Mouse (Mus musculus) stomach, embryonic 14.5 days (tissue): ENCODE results near the gene Gbf1. TPM values are rescaled to one million over a fixed set of nuclear protein-coding genes. Genes with fewer than 3 reads are reported as not detected.

ENCODE experiments used
- ATAC-seq: fragments of 200-750 bp; cut with Nextera tagmentation; 2 replicates; pipeline ENCODE4 v1.8.0; 2017; ENCODE audit warnings: low read depth, moderate TSS enrichment; ENCODE audit not compliant: insufficient number of reproducible peaks, insufficient read depth, low FRiP score
- H3K27ac ChIP-seq: fragments of 300-500 bp; sonication (generic); 2 replicates; pipeline ENCODE4 v1.5.1; 2014; ENCODE audit warnings: mild to moderate bottlenecking, low read length, moderate library complexity, mixed read lengths
- H3K27me3 ChIP-seq: fragments of 300-500 bp; sonication (generic); 2 replicates; pipeline ENCODE4 v1.6.1; 2014; ENCODE audit warnings: low read length, control low read depth, mixed read lengths; ENCODE audit not compliant: control insufficient read depth, insufficient read depth
- H3K36me3 ChIP-seq: fragments of 300-500 bp; sonication (generic); 2 replicates; pipeline ENCODE4 v1.6.1; 2014; ENCODE audit warnings: mild to moderate bottlenecking, control low read depth, low read length, moderate library complexity, mixed read lengths; ENCODE audit not compliant: control insufficient read depth, insufficient read depth
- H3K4me1 ChIP-seq: fragments of 300-500 bp; sonication (generic); 2 replicates; pipeline ENCODE4 v1.6.1; 2014; ENCODE audit warnings: low read length, control low read depth, mixed read lengths; ENCODE audit not compliant: control insufficient read depth, insufficient read depth
- H3K4me2 ChIP-seq: fragments of 300-500 bp; sonication (generic); replicated peaks from 2 replicates; pipeline ENCODE4 v1.6.1; 2014; ENCODE audit warnings: low read depth, low read length, control low read depth
- H3K4me3 ChIP-seq: fragments of 300-500 bp; sonication (generic); 2 replicates; pipeline ENCODE4 v1.5.1; 2014; ENCODE audit warnings: low read depth, low read length, control low read depth
- H3K9ac ChIP-seq: fragments of 300-500 bp; sonication (generic); replicated peaks from 2 replicates; pipeline ENCODE4 v1.6.1; 2014; ENCODE audit warnings: low read depth, mild to moderate bottlenecking, control low read depth, low read length, moderate library complexity, mixed read lengths
- H3K9me3 ChIP-seq: fragments of 300-500 bp; sonication (generic); 2 replicates; pipeline ENCODE4 v1.6.1; 2016; ENCODE audit warnings: low read depth, low read length, control low read depth; ENCODE audit not compliant: control insufficient read depth
- WGBS: fragments of 180-500 bp; shearing (Covaris S2); extraction: QIAGEN DNeasy Blood & Tissue Kit; methylation state at CpG from one replicate; pipeline ENCODE4 v1.1.7; 2014; 5-methylcytosine and 5-hydroxymethylcytosine counted together
- polyA plus RNA-seq: library from polyadenylated mRNA; unstranded; fragments of >200 nt; fragmentation: Nextera tagmentation; extraction: Ambion mirVana; gene quantifications from 2 replicates; pipeline ENCODE4 v1.2.1, GENCODE M21; 2014

The Gbf1 gene
- polyA plus RNA-seq, 1 experiment from 2014 or later, result 63.7 TPM

DNA sequence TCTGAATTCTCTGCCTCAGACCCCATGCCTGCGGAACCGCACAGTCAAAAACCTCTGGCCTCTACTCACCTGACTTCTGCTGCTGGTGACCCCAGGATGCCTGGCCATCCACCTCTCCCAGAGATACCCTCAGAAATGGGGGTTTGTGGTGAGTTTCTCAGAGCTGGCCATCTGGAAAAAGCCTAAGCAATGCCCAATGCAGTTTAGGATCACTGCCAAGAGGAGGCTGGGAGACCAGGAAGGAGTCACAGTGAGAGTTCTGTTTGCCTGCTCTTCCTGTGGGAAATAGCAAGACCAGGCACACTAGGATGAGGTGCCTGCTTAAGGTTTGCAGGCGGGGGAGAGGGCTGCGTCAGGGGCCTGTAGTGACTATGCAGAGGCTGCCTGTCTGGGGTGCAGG lies 132.4 kb downstream of the Gbf1 start:
- Histone ChIP-seq H3K9ac (no peak overlapping the region), H3K27me3 (no peaks in the 10 kb centered on the region), H3K9me3 (no peaks in the 10 kb centered on the region), H3K4me2 (no peak overlapping the region), H3K4me3 (no peak overlapping the region), H3K4me1 (no peaks in the 10 kb centered on the region), H3K36me3 (peaks cover 56% of the 10 kb centered on the region), H3K27ac (no peak overlapping the region)
- 93% methylated on average over 4 of the region's 4 CpGs for WGBS
- ATAC-seq, result no peak

DNA sequence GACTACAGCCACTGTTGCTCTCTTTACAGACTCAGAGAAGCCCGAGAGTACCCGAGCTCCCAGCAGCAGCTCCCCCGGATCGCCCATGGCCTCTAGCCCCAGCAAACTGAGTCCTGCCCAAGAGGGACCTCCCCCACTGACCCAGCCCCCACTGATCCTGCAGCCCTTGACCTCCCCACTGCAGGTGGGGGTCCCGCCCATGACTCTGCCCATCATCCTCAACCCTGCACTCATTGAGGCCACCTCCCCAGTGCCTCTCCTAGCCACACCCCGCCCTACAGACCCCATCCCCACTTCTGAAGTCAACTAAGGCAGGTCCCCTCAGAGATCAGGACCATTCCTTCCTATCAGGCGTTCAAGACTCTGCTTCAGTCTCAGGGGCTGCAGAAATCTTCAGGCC lies 133.3 kb downstream of the Gbf1 start:
- Histone ChIP-seq H3K4me3 (no peak overlapping the region), H3K27ac (no peak overlapping the region), H3K4me2 (no peak overlapping the region), H3K36me3 (peaks cover 47% of the 10 kb centered on the region), H3K4me1 (no peaks in the 10 kb centered on the region), H3K9me3 (no peaks in the 10 kb centered on the region), H3K27me3 (no peaks in the 10 kb centered on the region), H3K9ac (no peak overlapping the region)
- no peak for ATAC-seq
- WGBS, result 83% methylated on average over 7 of the region's 7 CpGs

DNA sequence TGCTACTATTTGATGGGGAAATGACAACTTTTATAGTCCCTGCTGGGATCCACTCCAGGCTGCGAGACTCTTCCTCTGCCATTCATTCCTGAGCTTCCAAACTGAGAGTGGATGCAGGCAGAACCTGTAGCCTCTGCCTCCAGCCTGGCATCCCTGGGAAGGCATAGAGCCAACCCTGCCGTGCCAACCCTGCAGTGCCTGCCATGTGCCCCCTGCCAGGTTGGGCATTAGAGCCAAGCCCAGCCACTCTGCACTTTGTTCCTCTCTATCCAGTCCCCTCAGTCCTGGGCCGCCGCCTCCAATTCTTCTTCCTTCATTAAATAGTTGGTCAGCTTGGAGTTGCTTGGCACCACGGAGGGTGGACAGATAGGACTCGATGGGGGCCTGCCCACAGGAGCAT lies 133.7 kb downstream of the Gbf1 start:
- 87% methylated on average over 6 of the region's 6 CpGs for WGBS
- Histone ChIP-seq H3K9me3 (no peaks in the 10 kb centered on the region), H3K27ac (no peak overlapping the region), H3K27me3 (no peaks in the 10 kb centered on the region), H3K4me3 (no peak overlapping the region), H3K36me3 (peaks cover 46% of the 10 kb centered on the region), H3K4me2 (no peak overlapping the region), H3K4me1 (no peaks in the 10 kb centered on the region), H3K9ac (no peak overlapping the region)
- no peak for ATAC-seq

DNA sequence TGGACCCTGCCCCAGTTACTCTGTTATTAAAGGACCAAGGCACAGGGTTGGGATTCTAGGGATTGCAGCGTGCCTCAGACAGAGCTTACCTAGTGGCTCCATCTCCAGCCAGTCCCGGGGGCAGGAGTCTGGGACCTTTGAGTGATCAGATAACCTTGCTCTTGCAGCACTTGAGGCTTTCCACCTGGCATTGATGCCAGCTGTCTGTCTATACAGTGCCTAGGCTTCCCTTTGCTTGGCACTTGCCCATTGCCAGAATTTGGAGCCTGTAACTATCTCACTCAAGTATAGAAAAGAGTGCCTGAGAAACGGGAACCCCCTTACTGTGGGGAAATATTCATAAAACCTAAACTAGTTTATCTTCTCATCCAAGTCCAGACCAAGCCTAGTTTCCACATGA lies 134.6 kb downstream of the Gbf1 start:
- H3K27me3 ChIP-seq, result no peaks in the 10 kb centered on the region
- H3K4me2 ChIP-seq, result no peak overlapping the region
- peaks cover 38% of the 10 kb centered on the region for H3K36me3 ChIP-seq
- no peak overlapping the region for H3K9ac ChIP-seq
- no peak overlapping the region for H3K4me3 ChIP-seq
- WGBS, result 82% methylated on average over 3 of the region's 3 CpGs
- no peaks in the 10 kb centered on the region for H3K9me3 ChIP-seq
- no peaks in the 10 kb centered on the region for H3K4me1 ChIP-seq
- H3K27ac ChIP-seq, result no peak overlapping the region
- ATAC-seq, result no peak

DNA sequence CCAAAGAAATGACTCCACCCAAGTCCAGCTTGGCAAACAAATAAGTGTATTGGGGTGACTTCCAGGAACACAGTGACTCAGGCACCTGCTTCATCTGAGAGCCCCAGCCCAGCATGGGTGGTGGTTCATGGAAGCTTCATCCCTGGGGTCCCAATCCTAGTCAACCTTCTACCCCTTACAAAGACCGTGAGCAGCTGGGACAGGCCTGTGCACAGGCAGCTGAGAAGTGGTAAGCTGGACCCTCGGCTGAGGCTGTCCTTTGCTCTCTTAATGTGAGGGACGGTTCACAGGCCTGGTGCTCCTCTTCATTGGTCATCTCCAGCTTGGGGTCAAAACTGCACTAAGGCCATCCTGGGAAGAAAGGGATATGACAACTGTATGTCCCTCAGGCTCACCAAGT lies 135.3 kb downstream of the Gbf1 start:
- 86% methylated on average over 3 of the region's 3 CpGs for WGBS
- Histone ChIP-seq H3K9me3 (no peaks in the 10 kb centered on the region), H3K27ac (no peak overlapping the region), H3K9ac (no peak overlapping the region), H3K27me3 (no peaks in the 10 kb centered on the region), H3K36me3 (peaks cover 31% of the 10 kb centered on the region), H3K4me2 (no peak overlapping the region), H3K4me3 (no peak overlapping the region), H3K4me1 (no peaks in the 10 kb centered on the region)
- ATAC-seq, result no peak

DNA sequence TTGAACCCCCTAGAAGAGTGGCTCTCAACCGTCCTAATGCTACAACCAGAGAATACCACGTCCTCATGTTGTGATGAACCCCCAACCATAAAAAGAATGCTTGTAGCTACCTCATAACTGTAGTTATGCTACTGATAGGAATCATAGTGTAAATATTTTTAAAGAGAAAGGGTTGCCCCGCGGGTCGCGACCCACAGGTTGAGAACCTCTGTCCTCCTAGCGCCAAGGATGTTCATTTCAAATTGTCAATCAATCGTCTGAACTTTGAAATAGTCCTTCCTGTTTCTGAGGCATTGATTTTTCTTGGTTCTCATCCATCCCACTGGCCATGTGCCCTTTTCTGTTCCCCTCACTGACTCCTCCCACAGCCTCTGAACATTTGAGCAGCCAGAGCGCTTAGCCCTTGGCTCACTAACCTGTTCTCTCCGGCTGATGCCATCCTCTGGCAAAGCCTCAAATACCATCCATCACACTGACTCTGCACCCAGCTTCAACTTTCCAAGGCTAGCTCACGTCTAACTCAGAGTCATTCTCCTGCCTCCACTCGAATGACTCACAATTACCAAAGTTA lies 138.3 kb downstream of the Gbf1 start:
- Histone ChIP-seq H3K9me3 (no peaks in the 10 kb centered on the region), H3K4me2 (no peak overlapping the region), H3K4me1 (no peaks in the 10 kb centered on the region), H3K27me3 (no peaks in the 10 kb centered on the region), H3K27ac (no peak overlapping the region), H3K9ac (no peak overlapping the region), H3K36me3 (peaks cover 10% of the 10 kb centered on the region; the same call in 1 of the 2 replicates), H3K4me3 (no peak overlapping the region)
- 61% methylated on average over 12 of the region's 12 CpGs for WGBS
- no peak for ATAC-seq

DNA sequence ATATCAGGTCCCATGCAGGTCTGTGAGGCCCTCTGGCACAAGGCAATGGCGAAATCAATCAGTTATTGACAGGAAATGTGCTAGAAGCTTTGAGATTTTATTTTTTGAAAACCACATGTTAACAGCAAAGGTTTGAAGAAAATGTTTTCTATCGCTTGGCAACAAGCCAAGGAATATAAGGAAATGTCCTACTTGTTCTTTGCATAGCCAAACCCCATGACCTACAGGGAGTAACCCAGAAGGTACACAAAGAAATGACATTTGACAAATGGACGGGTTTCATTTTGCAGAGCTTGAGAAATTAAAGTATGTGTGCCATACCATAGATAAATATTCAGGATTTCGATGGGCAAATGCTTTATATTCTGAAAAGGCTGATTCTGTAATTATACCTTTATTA lies 144.6 kb downstream of the Gbf1 start:
- 55% methylated on average over 4 of the region's 4 CpGs for WGBS
- no peak for ATAC-seq
- no peak overlapping the region for H3K9ac ChIP-seq
- H3K9me3 ChIP-seq, result no peaks in the 10 kb centered on the region
- no peaks in the 10 kb centered on the region for H3K36me3 ChIP-seq
- H3K27ac ChIP-seq, result no peak overlapping the region
- no peak overlapping the region for H3K4me3 ChIP-seq
- H3K27me3 ChIP-seq, result no peaks in the 10 kb centered on the region
- H3K4me1 ChIP-seq, result no peaks in the 10 kb centered on the region
- no peak overlapping the region for H3K4me2 ChIP-seq

DNA sequence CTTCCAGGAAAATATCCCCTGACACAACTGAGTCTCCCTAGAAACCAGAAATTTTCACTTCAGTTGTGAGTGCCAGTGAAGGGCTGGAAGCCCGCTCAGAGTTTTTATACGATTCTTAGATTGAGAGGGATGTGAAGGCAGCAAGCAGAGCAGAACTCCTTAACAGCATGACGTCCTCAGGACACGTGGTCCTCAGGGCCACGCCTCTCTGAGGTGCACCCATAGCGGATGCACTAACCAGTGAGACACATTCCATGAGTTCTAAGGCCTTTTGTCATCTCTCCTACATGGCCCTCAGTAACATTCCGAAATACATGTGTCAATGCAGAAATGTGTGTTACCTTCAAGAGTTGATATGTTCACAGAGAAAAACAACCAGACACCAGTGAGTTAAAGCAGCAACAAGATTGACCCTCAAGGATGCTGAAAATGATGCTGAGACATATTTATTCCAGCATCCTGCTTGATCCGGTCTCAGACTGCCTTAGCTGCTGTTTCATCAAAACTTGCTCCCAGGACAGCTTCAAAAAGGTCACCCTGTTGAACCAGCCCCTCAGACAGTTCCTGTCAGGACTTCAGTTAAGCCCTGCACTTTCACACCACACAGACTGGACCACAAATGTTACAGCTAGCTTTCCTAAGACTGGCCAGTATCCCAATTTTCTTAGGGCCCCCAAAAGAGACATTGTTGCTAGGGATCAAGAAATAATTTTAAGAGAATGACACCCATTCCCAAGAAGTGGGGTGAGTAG lies 148.2 kb downstream of the Gbf1 start:
- no peak for ATAC-seq
- Histone ChIP-seq H3K36me3 (no peaks in the 10 kb centered on the region), H3K4me3 (no peak overlapping the region), H3K4me1 (0 out of 2 replicates have a peak, but pooled peaks cover 4% of the 10 kb centered on the region), H3K9ac (no peak overlapping the region), H3K4me2 (no peak overlapping the region), H3K9me3 (no peaks in the 10 kb centered on the region), H3K27ac (no peak overlapping the region), H3K27me3 (no peaks in the 10 kb centered on the region)
- WGBS, result 46% methylated on average over 8 of the region's 8 CpGs
